17 mouse cellular contexts compared by ENCODE assay signal in genomic region chr19:6382323-6382924, GRCm38 (mm10). TPM values are rescaled to one million over a fixed set of nuclear protein-coding genes. Genes with fewer than 3 reads are reported as not detected.
DNase-seq lines count a peak whose midpoint lies in the region; ATAC-seq and TF ChIP-seq lines count a peak whose summit lies in the region.
"Had no signal": no experiment of that assay in that cellular context is flagged by ENCODE, and none has a peak within 500 bp of the region (broad histone marks: within the 10 kb centered on the region; RNA-seq: fewer than 3 reads in every experiment).

No protein-coding gene starts in this region.

- H3K4me1 ChIP-seq in heart, postnatal 0 days (ENCODE audit: control insufficient read depth, insufficient read depth) = peaks cover 38% of the 10 kb centered on the region

- H3K4me2 ChIP-seq in heart, postnatal 0 days (ENCODE audit: low read depth, low read length) = no peak overlapping the region
- H3K4me2 ChIP-seq: embryonic facial prominence, embryonic 15.5 days had no signal

- no peaks in the 10 kb centered on the region for H3K9me3 ChIP-seq in heart, postnatal 0 days (replicated peaks; ENCODE audit: control insufficient read depth, low read length)
- H3K9me3 ChIP-seq: embryonic facial prominence, embryonic 15.5 days; hindbrain, embryonic 10.5 days had no signal

- TF ChIP-seq EP300 in heart, postnatal 0 days (IDR thresholded peaks at IDR 0.05; ENCODE audit: low read depth) = no peak

- DNase-seq in gastrocnemius, adult 2 months = peak; percentile 79
- DNase-seq in gastrocnemius, adult 18-20 months (ENCODE audit: low spot score) = no peak
- DNase-seq in heart, postnatal 0 days (ENCODE audit: low spot score) = no peak
- no peak for DNase-seq in heart, adult 18-20 months
- DNase-seq in cerebellum, adult 11-12 months = peak; percentile 82
- DNase-seq in cerebellum, postnatal 25 days = peak; percentile 72 to 82
- DNase-seq in layer of hippocampus, adult 8-10 months (ENCODE audit: low spot score in 2 of 2) = no peak
- DNase-seq: kidney, adult 9 months; liver; lung, adult 18-20 months; midbrain, embryonic 14.5 days; right cerebral cortex, postnatal 25 days had no signal

- H3K27me3 ChIP-seq in heart, postnatal 0 days (ENCODE audit: control insufficient read depth, insufficient read depth, low read length) = no peaks in the 10 kb centered on the region
- H3K27me3 ChIP-seq: embryonic facial prominence, embryonic 15.5 days had no signal

- H3K27ac ChIP-seq in gastrocnemius, adult 2 months = peak overlapping the region; percentile 98
- peak overlapping the region; percentile 87 for H3K27ac ChIP-seq in heart, postnatal 0 days (ENCODE audit: low read depth)
- H3K27ac ChIP-seq: embryonic facial prominence, embryonic 15.5 days; hindbrain, embryonic 10.5 days; layer of hippocampus, adult 2 months; macrophage had no signal

- WGBS in heart, postnatal 0 days = 55% methylated on average over 4 of the region's 4 CpGs

- H3K4me3 ChIP-seq in gastrocnemius, adult 2 months = peak overlapping the region; percentile 71
- H3K4me3 ChIP-seq in heart, postnatal 0 days (ENCODE audit: low read depth, low read length) = no peak overlapping the region
- H3K4me3 ChIP-seq: embryonic facial prominence, embryonic 15.5 days; hindbrain, embryonic 10.5 days; layer of hippocampus, adult 2 months had no signal

- no peak for ATAC-seq in heart, postnatal 0 days (ENCODE audit: insufficient read depth, low read depth)
- no peak for ATAC-seq in megakaryocyte-erythroid progenitor cell, adult 5-6 weeks (replicated peaks; ENCODE audit: low FRiP score, low TSS enrichment, poor library complexity, severe bottlenecking)

- H3K36me3 ChIP-seq in heart, postnatal 0 days (replicated peaks; ENCODE audit: control insufficient read depth, insufficient read depth, low read length) = peaks cover 19% of the 10 kb centered on the region; the same call in 1 of the 2 replicates

- TF ChIP-seq CTCF in gastrocnemius, adult 2 months (IDR thresholded peaks at IDR 0.05) = no peak
- no peak for TF ChIP-seq CTCF in heart, postnatal 0 days (IDR thresholded peaks at IDR 0.05; ENCODE audit: low read depth)

- intact Hi-C loops in gastrocnemius, adult 2 months (cut with DNase I) = no loop called here

- no peak overlapping the region for H3K9ac ChIP-seq in heart, postnatal 0 days (replicated peaks; ENCODE audit: low read depth, low read length)
- H3K9ac ChIP-seq: embryonic facial prominence, embryonic 15.5 days had no signal

RNA-seq across cellular contexts. Expression of gene Pygm, which starts 1.8 kb away (rescaled TPM):
- total RNA-seq in gastrocnemius, adult 2 months (2021) = over 10,000 TPM in 1 of 2 experiments, 1,000 to 10,000 TPM in 1; 6,181 to 10,031 TPM
- total RNA-seq in gastrocnemius, adult 18-20 months (2021) = 1,000 to 10,000 TPM; 7,185 to 8,344 TPM
- total RNA-seq in heart, postnatal 0 days (2014; rRNA removed; ENCODE audit: low replicate concordance) = 451 and 487 TPM in 2 replicates
- polyA plus RNA-seq in heart, postnatal 0 days (2015; fragmentation: Nextera tagmentation; extraction: Ambion mirVana) = 390 and 400 TPM in 2 replicates
- total RNA-seq in heart, adult 18-20 months (2021) = 1,000 to 10,000 TPM; 1,224 to 1,269 TPM
- 4.9 TPM in 1 of 2 replicates, not detected in the other for total RNA-seq in megakaryocyte-erythroid progenitor cell, adult 5-6 weeks (2014; fragmentation: Nextera tagmentation)
- total RNA-seq in megakaryocyte-erythroid progenitor cell, adult 5-6 weeks (2017) = 0.04 and 4.9 TPM in 2 replicates
- total RNA-seq in layer of hippocampus, adult 8-10 months (2022) = 10 to 100 TPM; 14.2 to 19.7 (median 19.0) TPM

RNA-seq across cellular contexts. Expression of gene Rasgrp2, which starts 16.7 kb away (rescaled TPM):
- 10 to 100 TPM; 14.9 to 24.6 TPM for total RNA-seq in gastrocnemius, adult 2 months (2021)
- total RNA-seq in gastrocnemius, adult 18-20 months (2021) = 10 to 100 TPM in 1 of 2 experiments, 1 to 10 TPM in 1; 8.3 to 18.2 TPM
- total RNA-seq in heart, postnatal 0 days (2014; rRNA removed; ENCODE audit: low replicate concordance) = 25.3 and 55.6 TPM in 2 replicates
- polyA plus RNA-seq in heart, postnatal 0 days (2015; fragmentation: Nextera tagmentation; extraction: Ambion mirVana) = 46.6 and 55.5 TPM in 2 replicates
- total RNA-seq in heart, adult 18-20 months (2021) = 10 to 100 TPM; 37.7 to 53.4 TPM
- total RNA-seq in megakaryocyte-erythroid progenitor cell, adult 5-6 weeks (2014; fragmentation: Nextera tagmentation) = 41.2 and 64.6 TPM in 2 replicates
- total RNA-seq in megakaryocyte-erythroid progenitor cell, adult 5-6 weeks (2017) = 21.6 and 32.0 TPM in 2 replicates
- 10 to 100 TPM; 35.0 to 44.1 (median 40.9) TPM for total RNA-seq in layer of hippocampus, adult 8-10 months (2022)

RNA-seq across cellular contexts. Expression of gene Sf1, which starts 18.9 kb away (rescaled TPM):
- total RNA-seq in gastrocnemius, adult 2 months (2021) = 10 to 100 TPM; 95.2 to 98.6 TPM
- total RNA-seq in gastrocnemius, adult 18-20 months (2021) = 10 to 100 TPM; 76.2 to 89.8 TPM
- total RNA-seq in heart, postnatal 0 days (2014; rRNA removed; ENCODE audit: low replicate concordance) = 41.8 and 94.6 TPM in 2 replicates
- 31.8 and 38.3 TPM in 2 replicates for polyA plus RNA-seq in heart, postnatal 0 days (2015; fragmentation: Nextera tagmentation; extraction: Ambion mirVana)
- 10 to 100 TPM; 66.5 to 94.7 TPM for total RNA-seq in heart, adult 18-20 months (2021)
- 286 and 398 TPM in 2 replicates for total RNA-seq in megakaryocyte-erythroid progenitor cell, adult 5-6 weeks (2014; fragmentation: Nextera tagmentation)
- 253 and 302 TPM in 2 replicates for total RNA-seq in megakaryocyte-erythroid progenitor cell, adult 5-6 weeks (2017)
- 100 to 1,000 TPM; 209 to 234 (median 222) TPM for total RNA-seq in layer of hippocampus, adult 8-10 months (2022)

RNA-seq across cellular contexts. Expression of gene Nrxn2, which starts 36.1 kb away (rescaled TPM):
- total RNA-seq in gastrocnemius, adult 2 months (2021) = 1 to 10 TPM in 1 of 2 experiments, under 1 TPM in 1; 0.77 to 2.0 TPM
- 1 to 10 TPM; 1.1 to 1.3 TPM for total RNA-seq in gastrocnemius, adult 18-20 months (2021)
- not detected in 2 replicates for total RNA-seq in heart, postnatal 0 days (2014; rRNA removed; ENCODE audit: low replicate concordance)
- 0.67 and 0.68 TPM in 2 replicates for polyA plus RNA-seq in heart, postnatal 0 days (2015; fragmentation: Nextera tagmentation; extraction: Ambion mirVana)
- total RNA-seq in heart, adult 18-20 months (2021) = 1 to 10 TPM; 4.3 to 4.8 TPM
- total RNA-seq in megakaryocyte-erythroid progenitor cell, adult 5-6 weeks (2014; fragmentation: Nextera tagmentation) = not detected in 2 replicates
- total RNA-seq in megakaryocyte-erythroid progenitor cell, adult 5-6 weeks (2017) = not detected in 2 replicates
- total RNA-seq in layer of hippocampus, adult 8-10 months (2022) = 100 to 1,000 TPM; 348 to 441 (median 390) TPM
- polyA plus RNA-seq: macrophage had no signal

RNA-seq across cellular contexts. Expression of gene Map4k2, which starts 41.5 kb away (rescaled TPM):
- 10 to 100 TPM; 13.1 to 14.2 TPM for total RNA-seq in gastrocnemius, adult 2 months (2021)
- total RNA-seq in gastrocnemius, adult 18-20 months (2021) = 1 to 10 TPM; 7.4 to 8.3 TPM
- 48.4 and 59.1 TPM in 2 replicates for total RNA-seq in heart, postnatal 0 days (2014; rRNA removed; ENCODE audit: low replicate concordance)
- polyA plus RNA-seq in heart, postnatal 0 days (2015; fragmentation: Nextera tagmentation; extraction: Ambion mirVana) = 9.6 and 10.1 TPM in 2 replicates
- 10 to 100 TPM; 30.7 to 43.0 TPM for total RNA-seq in heart, adult 18-20 months (2021)
- 37.3 and 41.8 TPM in 2 replicates for total RNA-seq in megakaryocyte-erythroid progenitor cell, adult 5-6 weeks (2014; fragmentation: Nextera tagmentation)
- total RNA-seq in megakaryocyte-erythroid progenitor cell, adult 5-6 weeks (2017) = 9.4 and 27.2 TPM in 2 replicates
- 100 to 1,000 TPM in 2 of 4 experiments, 10 to 100 TPM in 2; 85.0 to 114 (median 103) TPM for total RNA-seq in layer of hippocampus, adult 8-10 months (2022)

Comparison
In these comparisons a context has a peak if more than half of its experiments do, and no peak if none do; other contexts are left out.
1. DNase-seq: peak in gastrocnemius, adult 2 months (single experiment), cerebellum, adult 11-12 months (single experiment) and cerebellum, postnatal 25 days (2 of 2); none in gastrocnemius, adult 18-20 months (single experiment), heart, postnatal 0 days (single experiment), heart, adult 18-20 months (0 of 2) and layer of hippocampus, adult 8-10 months (0 of 2).
2. RNA of gene Pygm, which starts 1.8 kb away (total RNA-seq): 6,181 to 10,031 TPM in gastrocnemius, adult 2 months, 7,185 to 8,344 TPM in gastrocnemius, adult 18-20 months, 1,224 to 1,269 TPM in heart, adult 18-20 months and 451 to 487 TPM in heart, postnatal 0 days; 14.2 to 19.7 TPM in layer of hippocampus, adult 8-10 months and 0.04 to 4.9 TPM in megakaryocyte-erythroid progenitor cell, adult 5-6 weeks; every median in the first group is over 10 times any median in the second.